Comparison of ENCODE assay signal across 9 mouse cellular contexts in genomic region chr16:76201773-76202571, GRCm38 (mm10).
DNase-seq lines count a peak whose midpoint lies in the region; ATAC-seq and TF ChIP-seq lines count a peak whose summit lies in the region.
"Had no signal": no experiment of that assay in that cellular context is flagged by ENCODE, and none has a peak within 500 bp of the region (broad histone marks: within the 10 kb centered on the region; RNA-seq: fewer than 3 reads in every experiment).

No protein-coding gene starts in this region.

- H3K27me3 ChIP-seq in midbrain, postnatal 0 days (ENCODE audit: insufficient read depth, low read length), result no peaks in the 10 kb centered on the region
- H3K27me3 ChIP-seq in midbrain, embryonic 13.5 days, result no peaks in the 10 kb centered on the region
- H3K27me3 ChIP-seq: embryonic facial prominence, embryonic 13.5 days; limb, embryonic 12.5 days had no signal

- no peak for TF ChIP-seq POLR2A in cortical plate, adult 2 months (IDR thresholded peaks at IDR 0.05; ENCODE audit: extremely low read depth, insufficient read depth, low read length)

- no peaks in the 10 kb centered on the region for H3K9me3 ChIP-seq in midbrain, postnatal 0 days (ENCODE audit: low read length)
- H3K9me3 ChIP-seq in midbrain, embryonic 13.5 days, result no peaks in the 10 kb centered on the region
- H3K9me3 ChIP-seq: embryonic facial prominence, embryonic 13.5 days; limb, embryonic 12.5 days had no signal

- TF ChIP-seq CTCF in midbrain, postnatal 0 days (IDR thresholded peaks at IDR 0.05), result peak; percentile 33
- peak; percentile 64 for TF ChIP-seq CTCF in cortical plate, adult 2 months (IDR thresholded peaks at IDR 0.05; ENCODE audit: extremely low read depth, insufficient read depth, low read length)

- H3K4me3 ChIP-seq in midbrain, postnatal 0 days (ENCODE audit: low read depth, low read length), result no peak overlapping the region
- H3K4me3 ChIP-seq in midbrain, embryonic 13.5 days (replicated peaks), result no peak overlapping the region
- no peak overlapping the region for H3K4me3 ChIP-seq in cortical plate, adult 2 months (ENCODE audit: insufficient read depth, low read length)
- H3K4me3 ChIP-seq: embryonic facial prominence, embryonic 13.5 days; limb, embryonic 12.5 days had no signal

- WGBS in midbrain, postnatal 0 days, result 69% methylated on average over 11 of the region's 11 CpGs
- 71% methylated on average over 11 of the region's 11 CpGs for WGBS in midbrain, embryonic 13.5 days

- no peak overlapping the region for H3K27ac ChIP-seq in midbrain, postnatal 0 days (ENCODE audit: low read depth, low read length)
- no peak overlapping the region for H3K27ac ChIP-seq in midbrain, embryonic 13.5 days
- no peak overlapping the region for H3K27ac ChIP-seq in cortical plate, adult 2 months (ENCODE audit: insufficient read depth, low read length)
- H3K27ac ChIP-seq: embryonic facial prominence, embryonic 13.5 days; limb, embryonic 12.5 days had no signal

- no peak overlapping the region for H3K4me2 ChIP-seq in midbrain, postnatal 0 days (ENCODE audit: low read depth, low read length, poor library complexity, severe bottlenecking)
- no peak overlapping the region for H3K4me2 ChIP-seq in midbrain, embryonic 13.5 days (replicated peaks)
- H3K4me2 ChIP-seq: embryonic facial prominence, embryonic 13.5 days; limb, embryonic 12.5 days had no signal

- H3K9ac ChIP-seq in midbrain, postnatal 0 days (replicated peaks; ENCODE audit: low read length, poor library complexity, severe bottlenecking), result no peak overlapping the region
- H3K9ac ChIP-seq in midbrain, embryonic 13.5 days (replicated peaks), result no peak overlapping the region
- H3K9ac ChIP-seq: embryonic facial prominence, embryonic 13.5 days; limb, embryonic 12.5 days had no signal

- DNase-seq in midbrain, postnatal 0 days (ENCODE audit: low spot score), result peak; percentile 17
- peak; percentile 69 for DNase-seq in adrenal gland, adult 2 months
- peak; percentile 68 to 80 for DNase-seq in kidney, adult 8-10 months
- DNase-seq in lung, postnatal 25 days (ENCODE audit: low spot score), result peak; percentile 60

- no peaks in the 10 kb centered on the region for H3K36me3 ChIP-seq in midbrain, postnatal 0 days (ENCODE audit: insufficient read depth, low read length)
- H3K36me3 ChIP-seq in midbrain, embryonic 13.5 days, result no peaks in the 10 kb centered on the region
- H3K36me3 ChIP-seq: embryonic facial prominence, embryonic 13.5 days; limb, embryonic 12.5 days had no signal

- no peaks in the 10 kb centered on the region for H3K4me1 ChIP-seq in midbrain, postnatal 0 days (ENCODE audit: insufficient read depth, low read length)
- H3K4me1 ChIP-seq in midbrain, embryonic 13.5 days (replicated peaks), result no peaks in the 10 kb centered on the region
- no peaks in the 10 kb centered on the region for H3K4me1 ChIP-seq in cortical plate, adult 2 months (ENCODE audit: control insufficient read depth, insufficient read depth, low read length)
- H3K4me1 ChIP-seq: embryonic facial prominence, embryonic 13.5 days; limb, embryonic 12.5 days had no signal

- ATAC-seq in midbrain, postnatal 0 days (ENCODE audit: low FRiP score), result no peak
- no peak for ATAC-seq in midbrain, embryonic 13.5 days
- no peak for ATAC-seq in erythroid progenitor cell, adult 5-6 weeks (replicated peaks; ENCODE audit: low FRiP score, poor library complexity, severe bottlenecking)

Comparison
In these comparisons a context has a peak if more than half of its experiments do, and no peak if none do; other contexts are left out.
1. DNase-seq: peak in every context shown above with its lines; median percentile 74 in kidney, adult 8-10 months; 69 in adrenal gland, adult 2 months; 60 in lung, postnatal 25 days; 17 in midbrain, postnatal 0 days.